12 mouse cellular contexts compared by ENCODE assay signal in the genomic region with DNA sequence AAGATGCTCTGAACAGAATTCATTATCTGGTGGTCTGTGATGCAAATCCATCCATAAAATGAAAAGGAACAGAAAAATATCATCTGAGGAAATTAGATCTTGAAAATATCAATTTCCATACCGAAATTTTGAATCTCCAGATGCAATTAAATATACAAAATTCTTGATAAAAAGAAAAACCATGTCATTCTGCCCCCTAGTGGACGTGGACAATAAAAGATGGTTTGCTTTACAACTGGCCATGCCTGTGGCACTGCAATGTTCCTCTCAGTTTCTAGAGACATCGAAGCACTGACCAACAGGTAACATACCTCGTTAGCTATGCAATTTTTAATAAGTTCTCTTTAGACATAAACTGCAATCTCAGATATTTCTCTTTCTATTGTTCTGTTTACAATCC.
DNase-seq lines count a peak whose midpoint lies in the region; ATAC-seq lines count a peak whose summit lies in the region.
"Had no signal": no experiment of that assay in that cellular context is flagged by ENCODE, and none has a peak within 500 bp of the region (broad histone marks: within the 10 kb centered on the region; RNA-seq: fewer than 3 reads in every experiment).

No protein-coding gene starts in this region.

- DNase-seq in kidney, postnatal 4 days = peak; percentile 5 to 6
- DNase-seq in thymus, postnatal 0 days (ENCODE audit: low spot score) = peak; percentile 3
- DNase-seq in thymus, postnatal 36 days = no peak
- peak; percentile 25 for DNase-seq in cerebellum, adult 9-10 months
- DNase-seq in retina, postnatal 1 day = peak; percentile 27
- DNase-seq in heart, postnatal 36 days = no peak
- no peak for DNase-seq in urinary bladder, postnatal 14 days (ENCODE audit: low spot score)
- DNase-seq: adrenal gland, postnatal 25 days had no signal

- H3K9me3 ChIP-seq in kidney, embryonic 16.5 days (ENCODE audit: low read length) = no peaks in the 10 kb centered on the region
- H3K9me3 ChIP-seq: forebrain, embryonic 13.5 days; limb, embryonic 13.5 days had no signal

- intact Hi-C loops in heart, postnatal 36 days (cut with DNase I) = no loop called here

- H3K27ac ChIP-seq in kidney, embryonic 16.5 days (ENCODE audit: low read length) = no peak overlapping the region
- H3K27ac ChIP-seq: forebrain, embryonic 13.5 days; limb, embryonic 13.5 days had no signal

- no peaks in the 10 kb centered on the region for H3K4me1 ChIP-seq in kidney, embryonic 16.5 days (ENCODE audit: insufficient read depth, low read length)
- H3K4me1 ChIP-seq: forebrain, embryonic 13.5 days; limb, embryonic 13.5 days had no signal

- no peak overlapping the region for H3K4me2 ChIP-seq in kidney, embryonic 16.5 days (replicated peaks; ENCODE audit: low read depth, low read length)
- H3K4me2 ChIP-seq: forebrain, embryonic 13.5 days; limb, embryonic 13.5 days had no signal

- H3K9ac ChIP-seq in kidney, embryonic 16.5 days (replicated peaks; ENCODE audit: low read length) = no peak overlapping the region
- H3K9ac ChIP-seq: forebrain, embryonic 13.5 days; limb, embryonic 13.5 days had no signal

- ATAC-seq in kidney, embryonic 16.5 days (ENCODE audit: low FRiP score, low TSS enrichment) = no peak

- H3K27me3 ChIP-seq in kidney, embryonic 16.5 days (ENCODE audit: insufficient read depth, low read length) = no peaks in the 10 kb centered on the region
- H3K27me3 ChIP-seq: forebrain, embryonic 13.5 days; limb, embryonic 13.5 days had no signal

- no peaks in the 10 kb centered on the region for H3K36me3 ChIP-seq in kidney, embryonic 16.5 days (ENCODE audit: insufficient read depth, low read length)
- H3K36me3 ChIP-seq: limb, embryonic 13.5 days had no signal

- 40% methylated on average over 4 of the region's 4 CpGs for WGBS in kidney, embryonic 16.5 days

- H3K4me3 ChIP-seq in kidney, embryonic 16.5 days (ENCODE audit: low read length) = no peak overlapping the region
- H3K4me3 ChIP-seq: forebrain, embryonic 13.5 days; limb, embryonic 13.5 days; myocyte had no signal

Comparison
In these comparisons a context has a peak if more than half of its experiments do, and no peak if none do; other contexts are left out.
1. DNase-seq: peak in kidney, postnatal 4 days (2 of 2), thymus, postnatal 0 days (single experiment), cerebellum, adult 9-10 months (single experiment) and retina, postnatal 1 day (single experiment); none in thymus, postnatal 36 days (0 of 2), heart, postnatal 36 days (0 of 2) and urinary bladder, postnatal 14 days (single experiment).